Mouse (Mus musculus) brain, embryonic 14.5 days (tissue): ENCODE results near the gene Cdc42bpa.

ENCODE experiments used
- CTCF ChIP-seq: fragments of 200-500 bp; IDR thresholded peaks from 2 replicates; pipeline ENCODE4 v1.5.1; 2012; ENCODE audit warnings: inconsistent platforms, mild to moderate bottlenecking, moderate library complexity, borderline replicate concordance; ENCODE audit not compliant: insufficient read depth, insufficient read length; ENCODE audit errors: extremely low read depth
- POLR2A ChIP-seq: fragments of 200-500 bp; IDR thresholded peaks from 2 replicates; pipeline ENCODE4 v1.6.1; 2012; ENCODE audit warnings: mild to moderate bottlenecking, inconsistent platforms, borderline replicate concordance; ENCODE audit not compliant: poor library complexity, insufficient read depth, insufficient read length, severe bottlenecking; ENCODE audit errors: extremely low read depth

DNA sequence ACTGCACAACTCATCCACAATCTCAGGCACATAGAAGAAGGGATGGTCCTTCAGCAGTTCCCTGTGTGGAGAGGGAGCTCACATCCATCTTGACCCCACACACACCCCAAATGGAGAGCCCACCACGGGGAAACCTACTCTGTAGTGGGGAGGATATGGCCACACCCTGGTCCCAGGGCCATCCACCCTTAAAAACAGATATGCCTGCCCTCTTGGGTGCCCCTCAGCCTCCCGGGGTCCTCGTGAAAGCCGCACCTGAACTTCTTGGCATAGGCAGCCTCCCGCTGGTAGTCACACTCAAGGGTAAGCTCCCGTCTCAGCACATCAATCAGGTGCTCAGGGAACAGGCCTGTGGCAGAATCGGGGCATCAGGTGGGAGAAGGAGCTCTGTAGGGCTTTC lies 208.9 kb downstream of the Cdc42bpa start:
- TF ChIP-seq POLR2A: no peak
- no peak for TF ChIP-seq CTCF
